Mouse (Mus musculus) urinary bladder, postnatal 36 days (tissue): ENCODE measurements around the gene Rab11fip5.

Source experiments
- DNase-seq, 2 experiments: peaks; one replicate each; pipeline ENCODE4 v3.0.0; 2022; ENCODE audit warnings: low spot score in 2 of 2, mixed read lengths in 1 of 2

The Rab11fip5 gene

DNA sequence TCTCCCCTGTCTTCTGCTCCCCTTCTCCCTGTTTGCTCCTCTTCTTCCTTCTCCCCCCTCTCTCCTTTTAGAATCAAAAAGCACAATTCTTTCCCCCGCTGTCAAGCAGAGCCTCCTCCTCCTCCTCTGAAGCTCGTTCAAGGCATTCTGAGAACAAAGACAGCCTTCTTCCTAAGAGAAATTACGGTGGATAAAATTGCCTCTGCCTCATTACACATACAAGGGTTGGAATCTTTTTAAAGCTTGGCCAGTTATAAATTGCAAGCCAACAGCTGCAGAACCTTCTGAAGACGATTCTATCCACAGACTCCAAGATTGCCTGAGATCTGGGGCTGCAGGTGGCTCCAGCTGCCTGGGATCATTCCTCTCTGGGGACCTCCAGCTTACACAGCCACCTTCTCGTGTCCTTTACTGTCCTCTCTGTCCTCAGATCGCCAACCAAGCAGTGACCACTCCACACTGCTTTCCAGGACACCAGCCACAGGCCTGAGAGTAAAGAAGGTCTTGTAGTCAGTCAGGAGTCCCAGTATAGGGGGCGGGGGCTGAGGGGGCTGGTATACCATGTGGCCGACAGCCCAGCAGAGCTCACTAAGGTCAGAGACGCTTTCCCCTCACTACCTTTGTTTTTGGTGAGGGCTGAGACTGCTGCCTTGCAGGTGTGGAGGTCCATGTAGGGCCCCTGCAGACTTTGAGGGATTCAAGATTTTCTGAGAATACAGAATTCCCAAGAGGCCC, 60.2 kb downstream of the Rab11fip5 start:
- DNase-seq, result no peak

DNA sequence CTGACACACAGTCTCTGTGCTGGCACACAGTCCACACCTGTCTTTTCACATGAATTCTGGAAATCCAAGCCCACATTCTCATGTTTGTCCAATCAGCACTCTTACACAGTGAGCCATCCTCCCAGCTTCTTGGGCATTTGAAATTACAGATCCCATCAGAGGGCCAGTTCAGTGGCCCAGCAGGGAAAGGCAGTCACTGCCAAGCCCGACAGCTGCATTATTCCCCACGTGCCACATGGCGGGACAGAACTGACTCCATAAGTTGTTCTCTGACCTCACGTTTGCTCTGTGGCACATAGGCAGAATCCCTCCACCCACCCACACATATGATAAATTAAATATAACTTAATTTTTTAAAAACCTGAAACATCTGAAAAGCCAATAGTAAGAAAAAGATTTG, 66.5 kb downstream of the Rab11fip5 start:
- no peak for DNase-seq

DNA sequence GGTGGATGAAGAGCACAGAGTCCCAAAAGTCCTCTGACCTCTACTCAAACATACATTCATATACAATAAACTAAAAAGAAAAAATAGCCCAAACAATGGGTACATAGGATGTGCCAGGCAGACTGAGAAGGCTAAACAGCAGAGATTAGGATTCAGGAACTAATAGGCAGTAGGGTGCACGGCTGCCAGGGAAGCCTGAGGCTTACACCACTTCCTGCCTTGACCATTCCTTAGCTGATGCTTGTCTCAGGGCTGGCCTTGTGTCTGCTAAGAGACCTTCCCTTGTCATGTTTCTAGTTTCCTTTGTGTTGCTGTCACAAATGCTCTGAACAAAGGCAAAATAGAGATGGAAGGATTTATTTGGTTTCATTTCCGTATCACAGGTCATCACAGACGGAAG, 68.1 kb downstream of the Rab11fip5 start:
- DNase-seq, result no peak

DNA sequence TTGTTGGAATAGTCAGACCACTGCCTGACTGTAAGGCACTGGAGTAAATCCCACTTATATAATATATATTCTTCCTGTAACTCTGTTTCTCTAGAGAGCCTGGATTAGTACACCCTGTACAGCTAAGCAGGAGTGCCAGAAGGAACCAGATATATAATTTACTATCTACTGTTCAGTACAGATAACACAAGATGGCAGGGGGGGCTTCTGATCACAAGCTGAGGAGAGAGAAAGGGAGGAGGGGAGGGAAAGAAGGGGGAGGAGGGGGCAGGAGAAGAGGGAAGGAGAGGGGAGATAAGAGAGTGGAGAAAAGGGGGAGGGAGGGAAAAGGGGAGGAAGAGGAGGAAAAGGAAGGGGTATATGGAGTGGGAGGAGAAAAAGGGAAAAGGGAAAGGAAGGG, 68.6 kb downstream of the Rab11fip5 start:
- DNase-seq, result no peak

DNA sequence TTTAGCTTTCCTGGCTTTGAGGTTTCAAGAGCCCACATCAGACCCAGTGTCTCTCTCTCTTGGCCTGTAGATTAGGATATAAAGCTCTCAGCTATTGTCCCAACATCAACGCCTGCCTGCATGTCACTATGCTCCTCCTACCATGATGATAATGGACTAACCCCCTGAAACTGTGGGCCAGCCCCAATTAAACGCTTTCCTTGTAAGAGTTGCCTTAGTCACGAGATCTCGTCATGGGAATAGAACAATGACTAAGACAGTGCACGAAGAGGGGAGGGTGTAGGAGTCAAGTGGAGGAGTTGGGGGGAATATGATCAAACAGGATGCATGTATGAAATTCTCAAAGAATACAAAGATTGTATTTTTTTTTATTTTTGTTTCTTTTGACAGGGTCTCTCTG, 69.5 kb downstream of the Rab11fip5 start:
- no peak for DNase-seq

DNA sequence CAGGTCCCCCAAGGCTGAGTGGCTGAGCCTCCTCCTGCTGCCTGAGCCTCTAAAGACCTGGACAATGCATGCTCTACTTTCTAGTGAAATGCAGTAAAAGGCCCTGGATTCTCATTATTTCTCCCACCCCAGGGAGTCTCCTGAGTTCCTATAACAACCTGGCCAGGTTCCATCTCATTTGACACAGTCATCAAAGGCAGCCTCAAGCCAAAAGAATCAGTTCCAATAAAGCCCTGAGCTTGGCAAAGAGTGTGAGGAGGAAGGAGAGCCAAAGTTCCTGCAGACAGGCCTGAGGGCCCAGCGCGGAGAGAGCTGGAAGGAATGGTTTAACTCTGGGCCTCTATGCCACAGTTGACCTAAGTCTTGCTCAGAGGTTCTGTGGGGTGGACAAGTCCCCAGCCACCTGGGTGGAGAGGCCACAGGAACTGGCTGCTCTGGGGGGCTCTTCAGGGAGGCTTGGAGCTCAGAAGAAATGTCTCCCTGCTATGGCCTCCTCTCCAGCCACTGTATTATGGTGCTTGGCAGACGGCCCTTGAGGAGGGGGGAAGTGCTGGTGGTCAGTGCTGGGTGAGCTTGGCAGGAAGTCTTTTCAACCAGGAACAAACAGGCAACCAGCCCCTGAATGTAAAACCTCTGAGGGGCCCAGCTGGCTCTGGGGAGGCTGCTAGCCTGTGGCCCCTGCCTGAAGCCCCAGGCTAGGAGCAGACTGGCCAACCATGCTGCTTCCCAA, 71.9 kb downstream of the Rab11fip5 start:
- DNase-seq, result peak in 1 of 2 experiments; percentile 56

DNA sequence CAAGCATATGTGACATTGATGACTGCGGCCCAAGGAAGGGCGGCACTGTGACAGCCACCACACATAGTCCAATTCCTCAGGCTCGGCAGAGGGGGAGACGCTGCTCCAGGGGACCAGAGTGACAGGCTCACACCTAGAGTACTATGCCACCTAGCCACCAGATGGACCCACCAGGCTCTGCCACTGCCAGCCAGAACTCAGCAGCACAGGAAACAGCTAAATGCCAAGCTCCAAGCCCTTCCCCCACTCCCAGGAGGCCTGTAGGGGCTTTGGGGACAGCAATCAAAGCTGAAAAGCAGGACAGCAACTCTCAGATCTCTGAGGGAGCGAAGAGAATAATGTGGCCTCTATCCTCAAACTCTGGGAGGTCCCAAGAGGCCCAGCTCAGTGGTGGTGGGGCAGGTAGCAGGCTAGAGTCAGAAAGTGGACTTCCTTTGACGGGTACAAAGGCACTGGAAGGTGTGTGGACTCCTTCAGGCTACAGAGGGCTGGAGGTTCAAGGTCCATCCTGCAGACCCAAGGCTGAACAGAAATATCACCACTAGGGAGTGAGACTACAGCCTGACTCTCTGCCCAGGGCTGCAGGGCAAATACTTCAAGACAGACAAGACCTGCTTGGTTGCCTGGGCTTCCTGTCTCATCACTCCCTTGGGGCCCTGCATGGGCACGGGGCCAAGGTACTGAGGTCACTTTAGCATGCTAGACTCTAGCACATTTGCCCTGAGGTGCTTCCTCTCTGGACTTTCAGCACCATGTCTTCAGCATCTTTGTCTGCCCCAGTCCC, 78.9 kb downstream of the Rab11fip5 start:
- DNase-seq, result peak in 1 of 2 experiments; percentile 71

DNA sequence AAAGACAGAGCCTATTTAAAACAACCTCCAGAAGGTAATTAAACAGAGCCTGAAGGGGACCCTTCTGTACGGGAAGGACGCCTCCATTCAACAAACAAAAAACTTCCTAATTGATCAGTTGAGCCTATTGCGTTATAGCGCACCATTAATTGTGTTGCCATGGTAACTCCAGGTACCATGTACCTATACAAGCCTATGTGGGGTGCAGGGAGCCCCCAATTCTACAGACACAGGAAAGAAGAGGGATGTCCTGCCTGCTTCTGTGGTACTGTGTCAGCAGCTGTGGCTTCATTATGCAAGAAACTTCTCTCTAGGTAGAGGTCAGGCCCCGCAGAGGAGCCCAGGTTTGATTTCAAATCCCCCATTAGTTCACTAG, 80.4 kb downstream of the Rab11fip5 start:
- DNase-seq, result no peak

DNA sequence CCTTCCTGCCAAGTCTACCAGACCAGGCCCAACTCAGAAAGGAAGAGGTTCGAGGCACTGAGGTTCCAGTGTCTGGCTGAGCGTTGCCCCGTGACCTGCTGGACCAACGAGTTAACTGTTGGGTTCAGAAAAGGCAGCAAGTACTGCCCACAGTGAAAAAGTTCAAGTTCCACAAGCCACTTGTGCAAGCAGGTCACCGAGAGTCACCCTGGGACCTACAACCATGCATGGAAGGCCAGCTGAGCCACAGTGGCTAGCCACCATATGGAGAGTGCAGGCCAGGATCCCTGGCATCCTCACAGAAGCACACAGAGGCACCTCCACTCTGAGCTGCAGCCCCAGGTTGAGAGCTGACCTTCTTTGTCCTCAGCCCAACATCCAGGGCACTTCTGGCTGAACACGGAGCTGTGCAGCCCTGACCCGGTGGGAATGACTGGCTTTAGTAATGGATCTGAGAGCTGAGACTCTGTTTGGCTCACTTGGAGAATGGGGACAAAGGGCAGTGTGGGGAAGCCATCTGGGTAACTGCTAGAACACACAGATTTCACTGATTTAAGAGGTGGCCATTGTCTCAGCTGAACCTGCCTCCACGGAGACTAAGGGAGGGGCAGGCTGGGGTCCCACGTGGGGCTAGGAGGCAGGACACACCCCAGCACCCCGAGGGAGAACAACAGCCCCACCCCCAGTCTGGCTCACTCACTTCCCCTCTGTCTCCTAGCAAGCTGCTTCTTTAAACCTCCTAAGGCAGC, 81.0 kb downstream of the Rab11fip5 start:
- peak in 1 of 2 experiments; percentile 37 for DNase-seq

DNA sequence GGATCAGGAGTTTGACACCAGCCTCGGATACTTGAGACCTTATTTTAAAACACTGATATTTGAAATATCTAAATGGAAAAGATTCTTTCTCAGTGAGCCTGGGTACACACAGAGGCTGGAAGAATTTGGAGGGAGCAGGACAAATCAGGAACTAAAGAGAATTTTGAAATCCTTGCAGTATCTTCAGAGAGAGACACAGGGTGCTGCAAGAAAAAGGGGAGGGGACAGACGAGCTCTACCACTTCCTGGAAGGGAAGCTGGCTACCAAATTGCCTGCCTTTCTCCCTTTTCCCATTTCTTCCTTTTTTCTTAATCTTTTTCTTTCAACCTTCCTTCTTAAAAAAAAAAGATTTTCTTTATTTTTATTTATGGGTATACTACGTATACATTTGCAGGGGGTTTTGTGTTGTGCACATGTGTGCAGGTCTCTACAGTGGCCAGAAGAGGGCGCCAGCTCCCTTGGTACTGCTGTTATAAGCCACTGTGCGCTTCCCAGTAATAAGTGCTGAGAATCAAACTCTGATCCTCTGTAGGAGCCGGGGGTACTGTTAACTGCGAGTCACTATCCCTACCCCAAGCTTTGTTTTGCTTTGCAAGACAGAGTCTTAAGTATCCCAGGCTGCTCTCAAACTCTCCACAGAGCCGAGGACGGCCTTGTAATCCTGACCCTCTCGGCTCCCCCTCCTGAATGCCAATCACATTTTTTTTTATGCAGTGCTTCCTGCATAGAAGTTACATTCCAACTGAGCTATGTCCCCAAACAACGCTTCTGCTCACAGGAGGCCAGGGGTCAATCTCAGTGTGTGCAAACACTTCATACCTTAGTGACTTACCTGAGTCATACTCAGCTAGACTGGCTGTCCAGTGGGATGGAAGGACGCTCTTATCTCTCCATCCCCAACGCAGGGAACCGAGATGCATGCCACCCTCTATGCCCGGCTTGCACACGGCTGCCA, 83.3 kb downstream of the Rab11fip5 start:
- DNase-seq, result peak in 1 of 2 experiments; percentile 7

DNA sequence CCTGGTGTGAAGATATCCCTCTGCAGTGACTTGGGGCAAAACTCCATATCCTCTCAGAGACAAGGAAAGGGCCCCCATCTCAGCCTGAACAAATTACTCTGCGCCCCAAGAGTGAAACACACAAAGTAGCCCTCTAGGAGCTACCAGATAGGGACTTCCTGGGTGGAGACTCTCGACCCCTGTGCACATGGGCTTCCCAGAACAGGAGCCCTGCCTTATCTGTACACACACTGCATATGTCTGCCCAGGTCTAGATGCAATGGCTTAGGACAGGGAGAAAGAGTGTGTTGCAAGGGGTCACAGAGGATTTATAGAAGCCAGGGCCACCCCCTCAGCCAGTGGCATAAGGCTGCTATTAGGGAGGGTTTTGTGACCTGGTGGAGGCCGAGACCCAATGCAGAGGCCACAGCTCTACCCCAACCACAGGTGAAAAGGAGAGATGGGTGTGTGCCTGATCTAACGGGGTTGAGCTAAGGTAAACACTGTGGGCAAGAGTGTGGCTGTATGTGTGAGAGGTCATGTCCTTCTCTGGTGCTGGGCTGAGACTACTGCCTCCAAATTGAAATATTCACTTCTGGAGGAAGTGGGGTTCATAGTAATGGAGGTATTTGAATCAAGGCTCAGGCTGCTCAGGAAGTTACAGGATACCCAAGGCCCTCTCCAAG, 86.1 kb downstream of the Rab11fip5 start:
- no peak for DNase-seq

DNA sequence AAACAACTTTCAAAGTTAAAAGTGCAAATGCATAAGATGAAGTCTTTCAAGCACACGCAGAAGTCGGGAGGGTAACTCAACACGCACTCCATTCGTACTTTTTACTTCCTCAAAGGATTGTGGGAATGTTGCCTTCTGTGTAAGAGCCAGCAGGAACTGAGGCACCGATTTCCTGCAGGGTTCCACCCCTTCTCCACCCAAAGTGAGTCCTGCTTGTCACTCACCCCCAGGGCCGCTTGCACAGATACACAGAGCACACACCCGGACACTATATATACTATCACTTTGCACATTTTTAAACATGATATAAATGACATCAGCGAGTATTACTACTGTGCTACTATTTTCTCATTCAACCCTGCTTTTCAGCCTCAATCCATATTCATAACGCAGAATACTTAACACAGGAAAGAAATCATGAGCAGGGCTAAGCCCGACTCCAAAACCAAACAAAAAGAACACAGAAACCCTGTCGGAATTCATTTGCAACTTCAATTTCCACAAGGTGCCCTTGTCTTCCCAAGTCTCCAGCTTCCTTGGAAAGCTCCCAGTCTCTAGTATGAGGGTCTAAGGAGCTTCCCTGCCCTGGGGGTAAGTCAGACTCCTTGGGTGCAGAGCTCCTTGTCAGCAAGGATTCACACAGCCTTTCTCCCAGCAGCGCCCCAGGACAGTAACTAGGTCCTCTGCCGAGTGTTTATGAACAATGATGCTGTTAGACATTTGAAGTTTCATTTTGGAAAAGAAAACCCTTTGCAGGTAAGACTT, 88.0 kb downstream of the Rab11fip5 start:
- DNase-seq, result no peak
